Mouse (Mus musculus) heart, embryonic 11.5 days (tissue): ENCODE measurements around the gene Tapt1. TPM values are rescaled to one million over a fixed set of nuclear protein-coding genes. Genes with fewer than 3 reads are reported as not detected.

Source experiments
- ATAC-seq: fragments of 200-750 bp; cut with Nextera tagmentation; replicated peaks from 2 replicates; pipeline ENCODE4 v1.8.0; 2017; ENCODE audit warnings: moderate library complexity; ENCODE audit not compliant: insufficient number of reproducible peaks, low FRiP score, low TSS enrichment
- H3K27ac ChIP-seq: fragments of 300-500 bp; sonication (generic); 2 replicates; pipeline ENCODE4 v1.5.1; 2014; ENCODE audit warnings: mild to moderate bottlenecking, low read depth, low read length
- H3K27me3 ChIP-seq: fragments of 300-500 bp; sonication (generic); 2 replicates; pipeline ENCODE4 v1.6.1; 2014; ENCODE audit warnings: mild to moderate bottlenecking, low read length, mixed read lengths; ENCODE audit not compliant: control insufficient read depth, insufficient read depth
- H3K36me3 ChIP-seq: fragments of 300-500 bp; sonication (generic); 2 replicates; pipeline ENCODE4 v1.6.1; 2014; ENCODE audit warnings: mild to moderate bottlenecking, low read length, moderate library complexity, mixed read lengths; ENCODE audit not compliant: control insufficient read depth, insufficient read depth
- H3K4me1 ChIP-seq: fragments of 300-500 bp; sonication (generic); 2 replicates; pipeline ENCODE4 v1.6.1; 2014; ENCODE audit warnings: low read length; ENCODE audit not compliant: control insufficient read depth, insufficient read depth
- H3K4me2 ChIP-seq: fragments of 300-500 bp; sonication (generic); 2 replicates; pipeline ENCODE4 v1.6.1; 2014; ENCODE audit warnings: mild to moderate bottlenecking, moderate library complexity
- H3K4me3 ChIP-seq: fragments of 300-500 bp; sonication (generic); 2 replicates; pipeline ENCODE4 v1.5.1; 2014; ENCODE audit warnings: low read depth, low read length
- H3K9ac ChIP-seq: fragments of 300-500 bp; sonication (generic); 2 replicates; pipeline ENCODE4 v1.6.1; 2014; ENCODE audit warnings: mild to moderate bottlenecking, low read depth, low read length, moderate library complexity
- H3K9me3 ChIP-seq: fragments of 300-500 bp; sonication (generic); replicated peaks from 2 replicates; pipeline ENCODE4 v1.6.1; 2016; ENCODE audit warnings: low read length; ENCODE audit not compliant: control insufficient read depth
- WGBS: fragments of 180-500 bp; shearing (Covaris S2); extraction: QIAGEN DNeasy Blood & Tissue Kit; methylation state at CpG from one replicate; pipeline ENCODE4 v1.1.7; 2014; ENCODE audit not compliant: insufficient replicate concordance; 5-methylcytosine and 5-hydroxymethylcytosine counted together
- polyA plus RNA-seq: library from polyadenylated mRNA; unstranded; fragments of >200 nt; fragmentation: Nextera tagmentation; extraction: Ambion mirVana; gene quantifications from 2 replicates; pipeline ENCODE4 v1.2.1, GENCODE M21; 2014

Gene Tapt1
- polyA plus RNA-seq, 1 experiment from 2014 or later, result 23.8 TPM

GRCm38 (mm10) chr5:44225911-44226520 is 410 bp downstream of the Tapt1 start:
- peak; percentile 71 for ATAC-seq
- H3K9me3 ChIP-seq, result no peaks in the 10 kb centered on the region
- H3K4me2 ChIP-seq, result peak overlapping the region; percentile 82
- no peaks in the 10 kb centered on the region for H3K27me3 ChIP-seq
- peaks cover 14% of the 10 kb centered on the region for H3K4me1 ChIP-seq
- no peaks in the 10 kb centered on the region for H3K36me3 ChIP-seq
- WGBS, result under 1% methylated on average over 45 of the region's 72 CpGs
- H3K27ac ChIP-seq, result peak overlapping the region; percentile 87
- H3K9ac ChIP-seq, result peak overlapping the region; percentile 73
- peak overlapping the region; percentile 96 for H3K4me3 ChIP-seq

DNA sequence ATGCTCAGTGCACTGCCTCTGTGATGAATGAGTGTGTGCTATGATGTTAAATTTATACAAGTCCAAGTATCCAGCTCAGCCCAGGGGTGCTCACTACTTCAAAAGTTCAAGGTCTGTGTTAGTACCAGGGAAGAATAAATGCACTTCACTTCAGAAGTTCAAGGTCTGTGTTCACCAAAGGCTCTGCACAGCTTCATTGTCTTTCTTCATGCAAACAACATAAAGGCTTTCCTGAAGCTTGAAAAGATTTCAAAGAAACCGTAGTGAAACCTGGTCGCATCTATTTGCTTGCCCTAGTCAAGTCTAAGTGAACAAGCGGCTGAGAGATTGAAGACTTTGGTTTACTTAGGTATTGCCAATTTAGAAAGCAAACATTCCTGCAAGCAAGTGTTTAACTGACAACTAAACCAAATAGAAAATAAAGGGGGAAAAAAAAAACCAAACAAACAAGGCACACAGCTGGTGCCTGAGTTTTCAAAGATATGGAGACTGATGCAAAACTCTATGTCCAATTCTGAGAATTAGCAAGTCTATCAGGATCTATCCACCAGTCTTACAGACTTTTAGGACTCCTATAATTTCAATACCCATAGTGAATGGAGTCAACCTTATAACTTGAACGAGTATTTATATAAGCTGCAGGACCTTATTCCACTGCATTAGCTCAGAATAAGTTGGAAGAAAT is 1.4 kb downstream of the Tapt1 start:
- no peak overlapping the region for H3K27ac ChIP-seq

DNA sequence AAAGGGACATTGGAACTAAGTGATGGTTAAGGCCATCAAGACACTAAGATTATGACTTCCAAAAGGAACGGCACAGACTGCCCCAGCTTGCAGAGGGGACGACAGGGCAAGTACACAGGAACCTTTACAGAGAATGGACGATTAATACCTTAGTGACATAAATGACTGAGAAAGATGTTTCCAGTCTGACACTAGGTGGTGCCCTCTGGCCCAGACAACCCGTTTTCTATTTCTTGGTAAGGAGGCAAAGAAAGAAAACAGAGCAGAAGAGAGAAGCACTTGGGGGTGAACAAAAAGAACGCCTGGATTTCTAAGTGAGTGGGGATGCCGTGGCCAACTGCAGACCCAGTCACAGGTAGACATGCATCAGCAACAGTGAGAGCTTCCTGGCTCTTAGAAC is 2.2 kb downstream of the Tapt1 start:
- H3K27me3 ChIP-seq, result no peaks in the 10 kb centered on the region
- no peak for ATAC-seq
- H3K4me2 ChIP-seq, result peak overlapping the region; percentile 82
- no peak overlapping the region for H3K27ac ChIP-seq
- 31% methylated on average over 6 of the region's 6 CpGs for whole genome bisulfite sequencing
- no peaks in the 10 kb centered on the region for H3K36me3 ChIP-seq
- H3K4me1 ChIP-seq, result peaks cover 14% of the 10 kb centered on the region
- H3K9ac ChIP-seq, result no peak overlapping the region
- H3K9me3 ChIP-seq, result no peaks in the 10 kb centered on the region
- H3K4me3 ChIP-seq, result no peak overlapping the region

More for the DNA sequence above, 1.4 kb downstream of the Tapt1 start:
- Histone ChIP-seq H3K4me3 (peak overlapping the region; percentile 96), H3K9ac (peak overlapping the region; percentile 73), H3K4me2 (peak overlapping the region; percentile 82), H3K4me1 (peaks cover 14% of the 10 kb centered on the region), H3K27me3 (no peaks in the 10 kb centered on the region), H3K36me3 (no peaks in the 10 kb centered on the region), H3K9me3 (no peaks in the 10 kb centered on the region)
- WGBS, result 74% methylated on average over 4 of the region's 4 CpGs
- no peak for ATAC-seq

DNA sequence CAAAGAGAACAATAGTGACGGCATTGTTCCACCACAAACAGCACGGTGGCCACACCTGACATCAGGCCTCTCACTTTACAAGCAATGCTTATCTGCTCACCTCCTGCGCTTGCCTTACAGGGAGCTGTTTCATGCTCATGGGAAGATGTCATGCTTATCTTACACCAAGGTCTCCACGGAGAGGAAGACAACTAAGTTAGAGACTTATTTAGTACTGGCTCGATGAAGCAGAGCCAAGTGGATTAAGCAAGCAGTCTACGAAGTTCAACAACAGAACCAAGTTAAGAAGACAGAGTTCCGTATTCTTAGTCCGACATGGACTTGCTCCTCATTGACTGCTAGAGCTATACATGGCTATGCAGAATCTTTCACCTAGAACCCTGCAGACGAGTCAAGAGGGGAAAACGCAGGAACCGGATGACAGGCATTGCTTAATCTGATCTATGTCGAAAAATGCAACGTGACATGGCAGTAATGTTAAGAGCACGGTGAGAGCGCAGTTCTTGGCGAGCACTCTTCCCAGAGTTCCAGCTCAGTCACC is 3.0 kb downstream of the Tapt1 start:
- H3K4me3 ChIP-seq, result no peak overlapping the region
- H3K9me3 ChIP-seq, result no peaks in the 10 kb centered on the region
- no peak overlapping the region for H3K27ac ChIP-seq
- WGBS, result 67% methylated on average over 16 of the region's 16 CpGs
- ATAC-seq, result no peak
- peak overlapping the region; percentile 24; the same call in 1 of the 2 replicates for H3K4me2 ChIP-seq
- peaks cover 14% of the 10 kb centered on the region for H3K4me1 ChIP-seq
- H3K9ac ChIP-seq, result no peak overlapping the region
- H3K27me3 ChIP-seq, result no peaks in the 10 kb centered on the region
- H3K36me3 ChIP-seq, result no peaks in the 10 kb centered on the region

DNA sequence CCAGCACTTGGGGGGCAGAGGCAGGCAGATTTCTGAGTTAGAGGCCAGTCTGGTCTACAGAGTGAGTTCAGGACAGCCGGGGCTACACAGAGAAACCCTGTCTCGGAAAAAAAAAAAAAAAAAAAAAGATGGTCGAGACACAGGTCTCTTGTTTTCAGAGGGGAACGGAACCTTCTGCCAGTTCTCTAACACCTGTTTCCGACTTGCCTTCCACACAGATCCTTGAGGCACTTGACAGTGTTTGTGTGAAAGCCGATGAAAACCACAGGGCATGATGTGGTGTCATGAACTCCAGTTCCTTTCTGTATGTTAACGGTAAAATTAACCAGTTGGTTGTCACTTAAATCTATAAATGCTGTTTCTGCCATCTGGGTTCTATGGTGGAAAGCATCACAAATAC is 6.0 kb downstream of the Tapt1 start:
- H3K9ac ChIP-seq, result no peak overlapping the region
- H3K4me3 ChIP-seq, result no peak overlapping the region
- no peaks in the 10 kb centered on the region for H3K9me3 ChIP-seq
- no peaks in the 10 kb centered on the region for H3K36me3 ChIP-seq
- no peaks in the 10 kb centered on the region for H3K27me3 ChIP-seq
- no peak overlapping the region for H3K27ac ChIP-seq
- H3K4me2 ChIP-seq, result no peak overlapping the region
- 79% methylated on average over 7 of the region's 7 CpGs for WGBS
- ATAC-seq, result no peak
- peaks cover 12% of the 10 kb centered on the region for H3K4me1 ChIP-seq

GRCm38 (mm10) chr5:44219871-44220270 is 6.6 kb downstream of the Tapt1 start:
- no peaks in the 10 kb centered on the region for H3K36me3 ChIP-seq
- peaks cover 11% of the 10 kb centered on the region for H3K4me1 ChIP-seq
- H3K27ac ChIP-seq, result no peak overlapping the region
- 75% methylated on average over 4 of the region's 4 CpGs for WGBS
- no peak for ATAC-seq
- no peak overlapping the region for H3K4me2 ChIP-seq
- no peak overlapping the region for H3K4me3 ChIP-seq
- no peak overlapping the region for H3K9ac ChIP-seq
- H3K27me3 ChIP-seq, result no peaks in the 10 kb centered on the region
- no peaks in the 10 kb centered on the region for H3K9me3 ChIP-seq

GRCm38 (mm10) chr5:44218483-44218882 is 7.9 kb downstream of the Tapt1 start:
- no peak for ATAC-seq
- Histone ChIP-seq H3K4me3 (no peak overlapping the region), H3K9ac (no peak overlapping the region), H3K27ac (no peak overlapping the region), H3K4me1 (peaks cover 3% of the 10 kb centered on the region), H3K4me2 (no peak overlapping the region), H3K9me3 (no peaks in the 10 kb centered on the region), H3K36me3 (no peaks in the 10 kb centered on the region), H3K27me3 (no peaks in the 10 kb centered on the region)
- WGBS, result 64% methylated on average over 4 of the region's 4 CpGs

GRCm38 (mm10) chr5:44217685-44218041 is 8.8 kb downstream of the Tapt1 start:
- Histone ChIP-seq H3K4me2 (no peak overlapping the region), H3K9ac (no peak overlapping the region), H3K27me3 (no peaks in the 10 kb centered on the region), H3K9me3 (no peaks in the 10 kb centered on the region), H3K36me3 (no peaks in the 10 kb centered on the region), H3K4me3 (no peak overlapping the region), H3K4me1 (no peaks in the 10 kb centered on the region), H3K27ac (no peak overlapping the region)
- no peak for ATAC-seq
- WGBS, result 75% methylated on average over 5 of the region's 5 CpGs
